Mouse (Mus musculus): ENCODE results near the gene Gm45623.

- no peak for TF ChIP-seq CTCF (IDR thresholded peaks at IDR 0.05; ENCODE audit: borderline replicate concordance, extremely low read depth, insufficient read depth, insufficient read length)
- TF ChIP-seq POLR2A (IDR thresholded peaks at IDR 0.05; ENCODE audit: borderline replicate concordance, extremely low read depth, insufficient read depth, insufficient read length, poor library complexity, severe bottlenecking): no peak
Observed at GRCm38 (mm10) chr13:56773262-56773870, 19.7 kb upstream of the Gm45623 start.

Data from brain, embryonic 14.5 days (tissue).